8 mouse cellular contexts compared by ENCODE assay signal in the genomic region with DNA sequence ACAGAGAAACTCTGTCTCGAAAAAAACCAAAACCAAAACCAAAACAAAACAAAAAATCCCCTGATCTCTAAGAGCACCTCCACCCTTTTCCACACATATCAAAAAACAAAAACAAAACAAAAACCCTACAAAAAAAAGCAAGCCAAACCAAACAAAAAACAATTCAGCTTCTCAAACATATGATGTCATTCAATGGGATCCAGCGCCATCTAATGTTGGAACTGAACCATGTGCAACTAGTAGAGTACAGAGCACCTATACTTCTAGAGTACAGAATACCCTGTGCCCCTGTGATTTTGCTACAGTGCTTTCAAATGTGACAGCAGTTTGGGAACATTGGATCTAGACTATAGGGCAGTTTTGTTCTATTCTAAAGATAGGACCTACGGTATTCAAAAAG. TPM values are rescaled to one million over a fixed set of nuclear protein-coding genes. Genes with fewer than 3 reads are reported as not detected.
A peak's percentile ranks its signal among the peaks of the same experiment; 100 is the strongest.
DNase-seq lines count a peak whose midpoint lies in the region; ATAC-seq lines count a peak whose summit lies in the region.

No protein-coding gene starts in this region.

- H3K27me3 ChIP-seq in heart, embryonic 15.5 days = no peaks in the 10 kb centered on the region
- no peaks in the 10 kb centered on the region for H3K27me3 ChIP-seq in embryonic facial prominence, embryonic 12.5 days
- H3K27me3 ChIP-seq in midbrain, embryonic 16.5 days (ENCODE audit: control insufficient read depth, insufficient read depth, low read depth, low read length) = no peaks in the 10 kb centered on the region

- no peaks in the 10 kb centered on the region for H3K9me3 ChIP-seq in heart, embryonic 15.5 days (replicated peaks)
- no peaks in the 10 kb centered on the region for H3K9me3 ChIP-seq in embryonic facial prominence, embryonic 12.5 days
- H3K9me3 ChIP-seq in midbrain, embryonic 16.5 days (replicated peaks; ENCODE audit: control insufficient read depth, low read length, poor library complexity, severe bottlenecking) = no peaks in the 10 kb centered on the region

- H3K4me3 ChIP-seq in heart, embryonic 15.5 days = no peak overlapping the region
- H3K4me3 ChIP-seq in embryonic facial prominence, embryonic 12.5 days = no peak overlapping the region
- no peak overlapping the region; the same call in 1 of the 2 replicates for H3K4me3 ChIP-seq in midbrain, embryonic 16.5 days (ENCODE audit: low read depth, low read length)

- no peak overlapping the region for H3K9ac ChIP-seq in heart, embryonic 15.5 days
- no peak overlapping the region for H3K9ac ChIP-seq in embryonic facial prominence, embryonic 12.5 days
- H3K9ac ChIP-seq in midbrain, embryonic 16.5 days (ENCODE audit: low read depth, low read length) = no peak overlapping the region; the same call in 1 of the 2 replicates

- 54% methylated on average over 3 of the region's 3 CpGs for WGBS in heart, embryonic 15.5 days
- WGBS in embryonic facial prominence, embryonic 12.5 days = 66% methylated on average over 3 of the region's 3 CpGs
- 58% methylated on average over 3 of the region's 3 CpGs for WGBS in midbrain, embryonic 16.5 days

- no peak overlapping the region for H3K27ac ChIP-seq in heart, embryonic 15.5 days
- no peak overlapping the region for H3K27ac ChIP-seq in embryonic facial prominence, embryonic 12.5 days
- no peak overlapping the region for H3K27ac ChIP-seq in midbrain, embryonic 16.5 days (ENCODE audit: low read length)

- no peaks in the 10 kb centered on the region for H3K36me3 ChIP-seq in heart, embryonic 15.5 days
- H3K36me3 ChIP-seq in embryonic facial prominence, embryonic 12.5 days = no peaks in the 10 kb centered on the region
- H3K36me3 ChIP-seq in midbrain, embryonic 16.5 days (ENCODE audit: control insufficient read depth, insufficient read depth, low read length) = no peaks in the 10 kb centered on the region

- H3K4me2 ChIP-seq in heart, embryonic 15.5 days = 0 out of 2 replicates have a peak overlapping the region, but pooled peaks have one; percentile 11
- H3K4me2 ChIP-seq in embryonic facial prominence, embryonic 12.5 days (replicated peaks) = peak overlapping the region; percentile 75; the same call in 1 of the 2 replicates
- H3K4me2 ChIP-seq in midbrain, embryonic 16.5 days (ENCODE audit: low read length) = peak overlapping the region; percentile 27

- intact Hi-C loops in heart, postnatal 25 days (cut with DNase I) = loop anchor here (1.0 to 2.0 kb wide), 2 partner anchors 72 to 100 kb away; a partner anchor contains a TSS

- H3K4me1 ChIP-seq in heart, embryonic 15.5 days (replicated peaks) = peaks cover 42% of the 10 kb centered on the region
- H3K4me1 ChIP-seq in embryonic facial prominence, embryonic 12.5 days = peaks cover 33% of the 10 kb centered on the region
- peaks cover 39% of the 10 kb centered on the region for H3K4me1 ChIP-seq in midbrain, embryonic 16.5 days (ENCODE audit: control insufficient read depth, insufficient read depth, low read length)

- ATAC-seq in heart, embryonic 15.5 days (replicated peaks; ENCODE audit: insufficient number of reproducible peaks, insufficient read depth, low FRiP score, low read depth) = no peak
- no peak for ATAC-seq in embryonic facial prominence, embryonic 12.5 days (ENCODE audit: insufficient number of reproducible peaks, insufficient read depth, low FRiP score, low TSS enrichment)
- no peak for ATAC-seq in midbrain, embryonic 16.5 days

- DNase-seq in heart, postnatal 25 days (ENCODE audit: low spot score) = no peak
- peak; percentile 57 for DNase-seq in MEL-GATA-1-ER (ENCODE audit: extremely low read depth, low read depth)
- DNase-seq in kidney, postnatal 14 days = peak; percentile 50
- no peak for DNase-seq in adrenal gland, adult 8-10 months
- DNase-seq in left cerebral cortex, adult 9 months (ENCODE audit: low spot score in 2 of 2) = no peak

RNA-seq across cellular contexts. Expression of a gene that starts 3.7 kb away (rescaled TPM):
- polyA plus RNA-seq in heart, embryonic 15.5 days (2015; fragmentation: Nextera tagmentation; extraction: Ambion mirVana) = 10.9 and 18.3 TPM in 2 replicates
- total RNA-seq in heart, postnatal 25 days (2021) = 10 to 100 TPM; 28.6 to 30.4 TPM
- 27.9 and 32.7 TPM in 2 replicates for polyA plus RNA-seq in embryonic facial prominence, embryonic 12.5 days (2016; fragmentation: Nextera tagmentation; extraction: Ambion mirVana)
- 13.0 and 15.5 TPM in 2 replicates for polyA plus RNA-seq in midbrain, embryonic 16.5 days (2015; fragmentation: Nextera tagmentation; extraction: Ambion mirVana)
- 100 to 1,000 TPM in 2 of 4 experiments, 10 to 100 TPM in 2; 85.2 to 125 (median 101) TPM for total RNA-seq in adrenal gland, adult 8-10 months (2022)

RNA-seq across cellular contexts. Expression of a gene that starts 7.1 kb away (rescaled TPM):
- polyA plus RNA-seq in heart, embryonic 15.5 days (2015; fragmentation: Nextera tagmentation; extraction: Ambion mirVana) = 0.16 and 0.48 TPM in 2 replicates
- not detected for total RNA-seq in heart, postnatal 25 days (2021)
- not detected in 2 replicates for polyA plus RNA-seq in embryonic facial prominence, embryonic 12.5 days (2016; fragmentation: Nextera tagmentation; extraction: Ambion mirVana)
- polyA plus RNA-seq in midbrain, embryonic 16.5 days (2015; fragmentation: Nextera tagmentation; extraction: Ambion mirVana) = 0.21 and 0.22 TPM in 2 replicates
- not detected for total RNA-seq in adrenal gland, adult 8-10 months (2022)

RNA-seq across cellular contexts. Expression of a gene that starts 11.0 kb away (rescaled TPM):
- polyA plus RNA-seq in heart, embryonic 15.5 days (2015; fragmentation: Nextera tagmentation; extraction: Ambion mirVana) = 3.1 and 3.8 TPM in 2 replicates
- total RNA-seq in heart, postnatal 25 days (2021) = 10 to 100 TPM; 33.3 to 39.6 TPM
- 2.1 and 2.4 TPM in 2 replicates for polyA plus RNA-seq in embryonic facial prominence, embryonic 12.5 days (2016; fragmentation: Nextera tagmentation; extraction: Ambion mirVana)
- polyA plus RNA-seq in midbrain, embryonic 16.5 days (2015; fragmentation: Nextera tagmentation; extraction: Ambion mirVana) = 4.2 and 5.2 TPM in 2 replicates
- 100 to 1,000 TPM in 2 of 4 experiments, 10 to 100 TPM in 2; 73.0 to 121 (median 97.6) TPM for total RNA-seq in adrenal gland, adult 8-10 months (2022)

RNA-seq across cellular contexts. Expression of a gene that starts 41.0 kb away (rescaled TPM):
- 5.4 and 7.5 TPM in 2 replicates for polyA plus RNA-seq in heart, embryonic 15.5 days (2015; fragmentation: Nextera tagmentation; extraction: Ambion mirVana)
- total RNA-seq in heart, postnatal 25 days (2021) = 1 to 10 TPM; 4.8 to 5.0 TPM
- polyA plus RNA-seq in embryonic facial prominence, embryonic 12.5 days (2016; fragmentation: Nextera tagmentation; extraction: Ambion mirVana) = 11.1 and 11.9 TPM in 2 replicates
- 1.4 and 1.6 TPM in 2 replicates for polyA plus RNA-seq in midbrain, embryonic 16.5 days (2015; fragmentation: Nextera tagmentation; extraction: Ambion mirVana)
- total RNA-seq in adrenal gland, adult 8-10 months (2022) = 1 to 10 TPM; 1.5 to 8.1 (median 5.0) TPM

RNA-seq across cellular contexts. Expression of a gene that starts 47.0 kb away (rescaled TPM):
- 1.8 and 2.9 TPM in 2 replicates for polyA plus RNA-seq in heart, embryonic 15.5 days (2015; fragmentation: Nextera tagmentation; extraction: Ambion mirVana)
- total RNA-seq in heart, postnatal 25 days (2021) = 1 to 10 TPM; 2.2 to 2.4 TPM
- polyA plus RNA-seq in embryonic facial prominence, embryonic 12.5 days (2016; fragmentation: Nextera tagmentation; extraction: Ambion mirVana) = 1.7 and 2.2 TPM in 2 replicates
- polyA plus RNA-seq in midbrain, embryonic 16.5 days (2015; fragmentation: Nextera tagmentation; extraction: Ambion mirVana) = 4.1 and 4.5 TPM in 2 replicates
- 10 to 100 TPM in 2 of 4 experiments, 1 to 10 TPM in 2; 2.5 to 32.7 (median 16.9) TPM for total RNA-seq in adrenal gland, adult 8-10 months (2022)

Comparison
In these comparisons a context has a peak if more than half of its experiments do, and no peak if none do; other contexts are left out.
1. H3K4me2 ChIP-seq: peak in every context shown above with its lines; median percentile 75 in embryonic facial prominence, embryonic 12.5 days; 27 in midbrain, embryonic 16.5 days; 11 in heart, embryonic 15.5 days.
2. DNase-seq: peak in MEL-GATA-1-ER (single experiment) and kidney, postnatal 14 days (single experiment); none in heart, postnatal 25 days (single experiment), adrenal gland, adult 8-10 months (single experiment) and left cerebral cortex, adult 9 months (0 of 2).